Mouse (Mus musculus) bone marrow, adult 2 months (tissue): ENCODE measurements around the gene Ercc6l2. TPM values are rescaled to one million over a fixed set of nuclear protein-coding genes. Genes with fewer than 3 reads are reported as not detected.
A peak's percentile ranks its signal among the peaks of the same experiment; 100 is the strongest.

Source experiments
- H3K27ac ChIP-seq: fragments of 200-500 bp; 2 replicates; pipeline ENCODE4 v1.5.1; 2012; ENCODE audit warnings: low read depth, mild to moderate bottlenecking, control low read depth, inconsistent platforms, low read length; ENCODE audit not compliant: control insufficient read depth, poor library complexity, insufficient read depth
- H3K4me1 ChIP-seq: fragments of 200-500 bp; 2 replicates; pipeline ENCODE4 v1.6.1; 2011; ENCODE audit warnings: low read length; ENCODE audit not compliant: control insufficient read depth, insufficient read depth
- H3K4me3 ChIP-seq: fragments of 200-500 bp; replicated peaks from 2 replicates; pipeline ENCODE3; 2011; ENCODE audit warnings: mild to moderate bottlenecking, low read depth, low read length, control low read depth; ENCODE audit not compliant: control insufficient read depth
- CTCF ChIP-seq: fragments of 200-500 bp; IDR thresholded peaks from 2 replicates; pipeline ENCODE4 v1.5.1; 2011; ENCODE audit warnings: low read length, control low read depth; ENCODE audit not compliant: control insufficient read depth, insufficient read depth
- POLR2A ChIP-seq: fragments of 200-500 bp; IDR thresholded peaks from 2 replicates; pipeline ENCODE4 v1.6.1; 2011; ENCODE audit warnings: low read depth, mild to moderate bottlenecking, control low read depth, low read length, borderline replicate concordance; ENCODE audit not compliant: control insufficient read depth
- WGBS: fragments of 180-500 bp; shearing (Covaris S2); methylation state at CpG from one replicate; pipeline ENCODE4 v1.1.7; 2018; 5-methylcytosine and 5-hydroxymethylcytosine counted together
- polyA plus RNA-seq: library from polyadenylated mRNA; stranded (reverse); fragments of >200 nt; gene quantifications from 2 replicates; pipeline ENCODE4 v1.2.4, GENCODE M21; 2011; ENCODE audit warnings: low replicate concordance; ENCODE audit not compliant: missing spikeins, insufficient read depth, insufficient read length

Gene Ercc6l2
- polyA plus RNA-seq, result 3.0 and 9.9 TPM in 2 replicates

DNA sequence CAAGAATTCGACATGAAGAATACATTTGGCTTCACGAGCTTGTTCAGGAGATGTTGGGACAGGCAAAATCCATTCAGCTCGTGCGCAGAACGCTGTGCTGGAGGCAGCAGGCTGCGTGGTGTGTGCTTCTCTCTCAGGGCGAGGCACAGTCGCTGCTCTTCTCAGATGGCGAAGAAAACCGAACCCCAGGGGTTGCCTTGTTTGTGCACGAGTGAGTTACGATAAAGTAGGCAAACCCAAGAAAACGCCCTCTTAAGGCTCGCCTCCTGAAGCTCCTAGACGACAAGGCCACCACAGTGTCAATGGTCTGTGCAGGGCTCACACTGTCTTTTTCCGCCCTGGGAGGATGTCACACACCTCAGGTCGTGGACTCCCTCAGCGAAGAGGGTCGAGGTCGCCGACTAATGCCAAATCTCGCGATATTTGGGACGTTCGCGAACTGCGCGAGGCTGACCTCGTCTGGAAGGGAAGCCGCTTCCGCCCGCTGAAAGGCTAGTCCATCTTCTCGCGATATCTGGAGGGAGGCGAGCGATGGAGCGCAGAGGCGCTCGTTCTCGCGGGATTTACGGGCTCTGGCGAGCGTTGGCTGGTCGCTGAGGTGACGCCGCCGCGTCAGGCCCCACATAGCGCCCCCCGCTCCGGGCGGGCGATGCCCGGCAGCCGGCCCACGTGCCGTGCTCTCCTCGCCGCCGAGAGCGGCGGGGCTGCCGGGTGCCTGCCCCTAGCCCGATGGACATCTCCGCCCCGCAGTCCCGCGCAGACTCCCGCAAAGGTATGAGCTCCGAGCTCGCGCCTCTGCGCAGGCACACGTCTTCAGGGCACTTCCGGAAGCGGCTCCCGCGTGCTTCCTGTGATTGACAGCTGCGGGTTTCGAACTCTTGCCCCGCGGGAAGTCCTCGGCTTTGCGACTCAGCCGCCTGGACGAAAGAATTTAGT lies at the start of gene Ercc6l2:
Gene Ercc6l2 (plus strand): TSS at position 495 of the 936 bp plus-strand sequence.
- TF ChIP-seq CTCF, result no peak
- TF ChIP-seq POLR2A, result peak; percentile 87
- under 1% methylated on average over 87 of the region's 87 CpGs for WGBS
- H3K4me3 ChIP-seq, result peak within 1 kb of the TSS; percentile 74

DNA sequence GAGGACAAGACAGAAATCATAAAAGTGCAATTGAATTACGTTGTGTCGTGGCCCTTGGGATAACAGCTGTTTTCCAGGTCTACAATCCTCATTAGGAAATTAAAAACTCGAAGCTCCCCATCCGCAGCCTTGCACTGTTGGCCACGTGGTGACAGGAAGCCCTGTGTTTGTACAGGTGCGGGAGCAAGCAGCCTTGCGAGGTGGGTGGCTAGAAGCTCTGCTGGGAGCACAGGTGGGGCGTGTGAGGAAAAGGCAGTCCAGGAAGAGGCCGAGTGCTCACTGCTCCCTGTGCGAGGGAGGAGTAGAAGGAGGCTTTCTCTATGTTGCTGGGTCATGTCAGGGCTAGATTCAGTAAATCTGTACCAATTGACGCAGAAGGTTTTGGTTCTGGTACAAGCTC lies 49.0 kb upstream of the Ercc6l2 start:
- TF ChIP-seq POLR2A (no peak), CTCF (no peak)
- no peaks in the 10 kb centered on the region for H3K4me1 ChIP-seq
- H3K27ac ChIP-seq, result no peak overlapping the region
- H3K4me3 ChIP-seq, result no peak overlapping the region
- WGBS, result 67% methylated on average over 11 of the region's 11 CpGs

More for the DNA sequence above, at the start of gene Ercc6l2:
- Histone ChIP-seq H3K4me1 (no peaks in the 10 kb centered on the region), H3K27ac (peak within 1 kb of the TSS; percentile 70)

DNA sequence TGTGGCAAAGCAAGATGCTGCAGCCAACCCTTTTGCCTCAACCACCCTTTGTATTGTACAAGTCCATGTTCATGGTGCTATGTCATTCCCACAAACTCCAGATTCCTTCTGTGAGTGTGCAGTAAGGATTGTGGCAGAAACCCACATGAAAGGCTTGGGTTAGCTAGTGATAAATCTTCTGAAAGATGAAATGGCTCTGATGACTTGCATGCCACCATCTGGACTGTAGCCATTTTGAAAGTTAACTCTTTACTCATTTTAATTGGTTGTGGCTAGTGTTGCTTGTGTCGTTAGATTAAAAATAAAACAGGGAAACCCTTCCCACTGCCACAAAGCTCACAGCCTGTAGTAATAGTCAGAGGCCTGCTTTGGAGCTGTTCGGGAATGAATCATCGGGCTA lies 44.0 kb upstream of the Ercc6l2 start:
- Histone ChIP-seq H3K4me3 (no peak overlapping the region), H3K27ac (no peak overlapping the region), H3K4me1 (no peaks in the 10 kb centered on the region)
- TF ChIP-seq POLR2A (no peak), CTCF (no peak)
- WGBS, result 79% methylated on average over 3 of the region's 3 CpGs

DNA sequence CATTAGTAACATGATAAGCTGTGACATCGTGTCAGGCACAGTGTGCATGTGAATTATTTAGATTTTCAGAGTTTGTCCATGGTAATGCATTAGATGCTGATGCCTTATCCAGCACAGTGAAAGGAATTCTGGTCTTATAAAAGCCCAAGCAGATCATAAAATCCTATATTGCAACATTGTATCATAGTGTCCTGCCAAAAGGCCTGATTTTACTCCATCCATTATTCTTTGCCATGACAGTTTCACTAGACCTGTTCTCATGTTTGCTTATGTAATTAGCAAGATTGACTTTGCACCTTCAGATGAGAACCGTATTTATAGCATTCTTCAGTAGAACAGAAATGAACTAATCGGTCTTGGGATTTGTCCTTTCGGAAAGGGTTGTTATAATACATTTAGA lies 36.1 kb upstream of the Ercc6l2 start:
- WGBS, result 86% methylated on average over 4 of the region's 4 CpGs
- TF ChIP-seq POLR2A (no peak), CTCF (no peak)
- Histone ChIP-seq H3K27ac (no peak overlapping the region), H3K4me3 (no peak overlapping the region), H3K4me1 (no peaks in the 10 kb centered on the region)

DNA sequence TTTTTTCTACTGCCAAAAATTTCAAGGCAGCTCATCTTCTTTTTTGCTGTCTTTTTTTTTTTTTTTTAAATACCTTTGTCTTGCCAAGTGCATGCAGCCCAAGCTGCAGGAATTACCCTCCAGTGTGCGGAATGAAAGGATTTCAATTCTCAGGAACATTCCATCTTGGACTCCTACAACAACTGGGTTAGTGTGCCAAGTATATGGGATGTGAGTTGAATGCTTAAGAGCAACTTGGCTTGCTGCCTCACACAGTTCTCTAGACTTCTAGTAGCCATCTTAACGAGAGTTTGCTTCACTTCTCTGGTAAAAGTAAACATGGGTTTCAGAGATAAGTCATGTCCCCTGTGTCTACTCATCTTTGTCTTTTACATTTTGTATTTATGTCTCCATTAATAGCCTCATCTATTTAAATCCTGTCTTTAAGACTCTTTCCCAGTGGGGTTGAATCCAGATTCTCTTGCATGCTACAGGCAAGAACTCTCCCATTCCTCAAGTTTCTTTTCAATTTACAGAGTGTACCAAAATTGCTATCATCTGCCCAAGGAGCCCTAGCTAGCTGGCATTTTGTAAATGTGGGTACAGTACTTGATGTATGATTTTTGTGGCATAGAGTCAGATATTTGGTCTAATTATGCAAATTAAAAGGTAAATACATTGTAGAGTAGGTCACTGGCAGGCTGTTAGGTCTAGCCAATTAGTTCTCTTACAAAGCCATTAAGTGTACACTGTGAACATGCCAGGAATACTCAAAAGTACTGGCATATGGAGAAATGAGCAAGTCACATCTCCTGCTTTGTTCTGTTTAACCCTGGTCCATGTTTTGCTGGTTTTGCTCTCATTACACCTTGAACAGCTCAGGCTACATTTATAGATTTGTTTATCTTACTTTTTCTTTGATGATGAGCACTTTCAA lies 35.4 kb upstream of the Ercc6l2 start:
- WGBS, result 79% methylated on average over 2 of the region's 2 CpGs
- Histone ChIP-seq H3K27ac (no peak overlapping the region), H3K4me1 (no peaks in the 10 kb centered on the region), H3K4me3 (no peak overlapping the region)
- TF ChIP-seq CTCF (no peak), POLR2A (no peak)

DNA sequence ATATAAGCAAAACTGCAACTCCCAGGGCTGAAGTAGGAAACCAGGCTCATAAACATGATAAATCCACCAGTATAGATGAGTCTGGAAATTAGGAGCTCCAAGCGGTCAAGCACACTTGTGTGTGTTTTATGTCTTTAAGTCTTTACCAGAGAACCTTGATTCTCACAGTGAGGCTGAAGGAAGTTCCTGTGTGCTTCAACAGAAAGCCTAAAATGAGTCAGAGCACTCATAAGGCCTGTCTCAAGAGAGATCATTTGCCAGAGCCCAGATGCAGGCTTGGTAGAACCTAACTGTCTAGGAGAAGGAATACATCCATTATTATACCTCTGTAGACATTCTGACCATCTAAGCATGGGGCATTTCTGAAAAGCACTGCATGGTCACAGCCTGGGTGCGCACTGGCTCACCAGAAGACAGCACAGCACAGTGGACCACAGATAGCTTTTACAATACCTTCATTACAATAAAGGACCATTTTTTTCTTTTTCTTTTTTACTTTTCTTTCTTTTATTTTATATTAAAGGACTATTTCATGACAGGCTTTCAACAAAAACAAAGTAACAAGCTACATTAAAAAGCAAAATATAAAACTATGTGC lies 22.7 kb upstream of the Ercc6l2 start:
- no peaks in the 10 kb centered on the region for H3K4me1 ChIP-seq
- WGBS, result 89% methylated on average over 2 of the region's 2 CpGs
- H3K4me3 ChIP-seq, result no peak overlapping the region
- H3K27ac ChIP-seq, result no peak overlapping the region
- TF ChIP-seq CTCF (no peak), POLR2A (no peak)

DNA sequence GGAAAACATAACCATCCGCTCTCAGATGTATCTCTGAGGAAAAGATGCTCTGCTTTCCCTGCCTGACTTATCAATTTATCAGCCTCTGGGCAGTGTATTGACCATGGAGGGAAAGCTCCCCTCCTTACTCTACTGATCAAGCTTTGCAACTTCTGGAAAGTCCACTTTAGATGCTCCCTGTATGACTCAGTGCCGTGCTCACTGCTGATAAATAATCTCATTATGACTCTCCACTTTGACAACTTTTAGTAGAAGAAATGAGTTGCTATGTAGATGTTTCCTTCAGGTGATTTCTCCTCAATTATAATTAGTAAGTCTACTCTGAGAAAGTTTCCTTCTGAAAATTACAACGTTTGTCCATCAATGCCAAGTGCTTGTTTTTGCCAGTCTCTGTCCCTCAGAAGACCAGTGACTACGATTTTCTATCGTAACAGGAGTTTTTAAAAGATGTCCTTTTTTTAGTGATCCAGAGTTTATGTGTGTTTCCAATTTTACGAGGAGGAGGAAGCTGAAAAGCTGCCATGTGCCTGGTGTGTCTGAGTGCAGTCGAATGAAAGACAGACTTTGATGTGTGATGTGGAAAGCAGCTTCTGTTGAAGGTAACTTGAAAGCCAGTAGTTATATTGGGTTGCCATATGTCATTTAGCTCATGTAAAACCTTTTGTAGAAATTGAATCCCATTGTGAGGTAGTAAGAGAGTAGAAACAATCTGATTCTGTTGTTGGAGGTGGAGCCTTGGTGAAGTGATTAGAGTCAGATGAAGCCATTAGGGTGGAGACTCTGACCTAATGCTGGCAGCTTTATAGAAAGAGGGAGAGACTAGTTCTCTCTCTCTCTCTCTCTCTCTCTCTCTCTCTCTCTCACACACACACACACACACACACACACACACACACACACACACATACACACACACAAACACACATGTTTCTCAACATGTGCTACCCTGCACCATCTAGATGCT lies 21.4 kb upstream of the Ercc6l2 start:
- no peak overlapping the region for H3K27ac ChIP-seq
- no peak for TF ChIP-seq POLR2A
- TF ChIP-seq CTCF, result no peak
- no peaks in the 10 kb centered on the region for H3K4me1 ChIP-seq
- no peak overlapping the region for H3K4me3 ChIP-seq
- 71% methylated on average over 7 of the region's 7 CpGs for WGBS
